Mouse (Mus musculus): ENCODE measurements at regions not wholly inside any gene's neighbourhood (a gene's known extent, or its start where the extent isn't known, plus 50 kb on each side); places are given as distances from the start of the nearest gene placed in this dataset.

GRCm38 (mm10) chr8:126849411-126850188, 96.0 kb downstream of the Tomm20 start:
- no peak for TF ChIP-seq POLR2A (IDR thresholded peaks at IDR 0.05; ENCODE audit: insufficient read depth, low read depth, low read length)
- no peak for TF ChIP-seq CTCF (IDR thresholded peaks at IDR 0.05; ENCODE audit: insufficient read depth, low read depth, low read length)

All from olfactory bulb, adult 2 months (tissue).